Mouse (Mus musculus) forebrain, embryonic 13.5 days (tissue): ENCODE results near the gene Hexim2. TPM values are rescaled to one million over a fixed set of nuclear protein-coding genes. Genes with fewer than 3 reads are reported as not detected.

ENCODE experiments used
- ATAC-seq: fragments of 200-750 bp; cut with Nextera tagmentation; 2 replicates; pipeline ENCODE4 v1.8.0; 2017
- H3K27ac ChIP-seq: fragments of 300-500 bp; sonication (generic); 2 replicates; pipeline ENCODE4 v1.5.1; 2015; ENCODE audit warnings: inconsistent platforms, mild to moderate bottlenecking, moderate library complexity
- H3K27me3 ChIP-seq: fragments of 300-500 bp; sonication (generic); 2 replicates; pipeline ENCODE4 v1.6.1; 2015; ENCODE audit warnings: mild to moderate bottlenecking, inconsistent platforms
- H3K36me3 ChIP-seq: fragments of 300-500 bp; sonication (generic); 2 replicates; pipeline ENCODE4 v1.6.1; 2015; ENCODE audit warnings: mild to moderate bottlenecking, inconsistent platforms; ENCODE audit not compliant: poor library complexity, severe bottlenecking
- H3K4me1 ChIP-seq: fragments of 300-500 bp; sonication (generic); 2 replicates; pipeline ENCODE4 v1.6.1; 2015; ENCODE audit warnings: inconsistent platforms
- H3K4me2 ChIP-seq: fragments of 300-500 bp; sonication (generic); 2 replicates; pipeline ENCODE4 v1.6.1; 2015; ENCODE audit warnings: inconsistent platforms, mild to moderate bottlenecking, moderate library complexity
- H3K4me3 ChIP-seq: fragments of 300-500 bp; sonication (generic); 2 replicates; pipeline ENCODE4 v1.5.1; 2015; ENCODE audit warnings: mild to moderate bottlenecking, inconsistent platforms
- H3K9ac ChIP-seq: fragments of 300-500 bp; sonication (generic); 2 replicates; pipeline ENCODE4 v1.6.1; 2015; ENCODE audit warnings: mild to moderate bottlenecking, inconsistent platforms
- H3K9me3 ChIP-seq: fragments of 300-500 bp; sonication (generic); replicated peaks from 2 replicates; pipeline ENCODE4 v1.6.1; 2016; ENCODE audit warnings: inconsistent platforms
- WGBS: fragments of 180-500 bp; shearing (Covaris S2); methylation state at CpG from one replicate; pipeline ENCODE4 v1.1.7; 2015; 5-methylcytosine and 5-hydroxymethylcytosine counted together
- polyA plus RNA-seq: library from polyadenylated mRNA; unstranded; fragments of >200 nt; fragmentation: Nextera tagmentation; extraction: Ambion mirVana; gene quantifications from 2 replicates; pipeline ENCODE4 v1.2.1, GENCODE M21; 2015

The Hexim2 gene
- polyA plus RNA-seq, 1 experiment from 2014 or later: 13.4 TPM

DNA sequence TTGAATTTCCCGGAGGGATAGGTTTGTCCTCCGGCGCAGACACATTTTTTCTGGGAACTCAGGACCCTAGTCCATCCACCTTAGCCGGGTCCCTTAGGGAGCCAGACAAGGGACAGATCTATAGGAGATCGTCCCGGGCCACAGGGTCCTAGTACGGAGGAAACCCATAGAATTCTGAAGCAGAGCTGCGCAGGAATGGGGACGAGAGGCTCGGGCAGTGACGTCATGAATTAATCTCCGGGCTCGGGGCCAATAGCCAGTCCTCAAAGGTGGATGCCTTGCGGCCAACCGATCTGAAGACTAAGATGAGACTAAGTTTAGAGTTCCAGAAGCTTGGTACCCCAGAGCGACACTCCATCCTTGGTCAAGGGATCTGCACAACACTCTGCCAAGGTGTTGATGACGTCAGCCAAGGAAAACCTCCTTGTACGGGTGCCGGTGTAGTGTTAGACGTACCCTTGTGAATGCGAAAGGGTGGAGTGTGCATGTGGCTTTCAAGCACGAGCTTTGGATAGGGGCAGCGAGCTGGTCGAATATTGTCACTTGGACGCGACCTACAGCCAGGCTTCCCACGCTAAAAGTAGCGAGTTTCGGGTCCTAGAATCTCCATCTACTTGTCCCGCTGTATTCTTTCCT, 30.2 kb upstream of the Hexim2 start:
- Histone ChIP-seq H3K9me3 (no peaks in the 10 kb centered on the region), H3K4me3 (peak overlapping the region; percentile 46), H3K9ac (peak overlapping the region; percentile 51), H3K27me3 (peaks cover 56% of the 10 kb centered on the region), H3K4me1 (peaks cover 33% of the 10 kb centered on the region), H3K27ac (no peak overlapping the region), H3K36me3 (no peaks in the 10 kb centered on the region), H3K4me2 (peak overlapping the region; percentile 78)
- ATAC-seq: peak; percentile 32
- WGBS: under 1% methylated on average over 30 of the region's 30 CpGs

DNA sequence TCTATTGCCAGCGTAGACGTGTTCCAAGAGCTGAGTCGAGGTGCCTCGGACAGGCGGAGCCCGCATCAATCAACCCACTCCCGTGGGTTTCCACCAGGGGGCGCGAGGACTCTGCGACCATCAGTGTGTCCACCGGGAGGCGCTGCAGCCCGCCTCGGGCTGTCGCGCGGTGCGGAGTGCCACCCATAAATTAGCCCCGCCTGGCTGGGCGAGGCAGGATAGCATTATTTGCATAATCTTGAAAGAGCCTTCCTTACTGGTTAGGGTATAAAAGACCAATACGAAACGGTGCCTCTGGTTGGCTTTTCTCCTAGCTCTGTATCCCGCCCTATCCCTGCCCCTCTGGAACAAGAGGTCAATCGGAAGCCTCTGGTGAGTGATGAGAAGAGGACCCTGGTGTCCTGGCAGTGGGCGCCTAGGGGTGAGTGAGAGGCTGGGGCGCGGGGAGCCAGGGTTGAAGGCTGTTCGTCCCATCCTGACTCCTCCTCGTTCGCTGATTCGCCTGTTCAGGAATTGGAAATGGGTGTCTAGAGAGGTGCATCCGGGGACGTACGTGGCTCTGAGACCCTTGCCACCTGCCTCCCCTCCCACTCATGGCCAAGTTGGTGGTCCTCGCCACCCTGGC, 29.4 kb upstream of the Hexim2 start:
- Histone ChIP-seq H3K27ac (no peak overlapping the region), H3K4me2 (peak overlapping the region; percentile 78), H3K4me1 (peaks cover 29% of the 10 kb centered on the region), H3K27me3 (peaks cover 56% of the 10 kb centered on the region), H3K9ac (peak overlapping the region; percentile 28), H3K9me3 (no peaks in the 10 kb centered on the region), H3K36me3 (no peaks in the 10 kb centered on the region), H3K4me3 (peak overlapping the region; percentile 46)
- under 1% methylated on average over 35 of the region's 35 CpGs for WGBS
- ATAC-seq: peak; percentile 90

DNA sequence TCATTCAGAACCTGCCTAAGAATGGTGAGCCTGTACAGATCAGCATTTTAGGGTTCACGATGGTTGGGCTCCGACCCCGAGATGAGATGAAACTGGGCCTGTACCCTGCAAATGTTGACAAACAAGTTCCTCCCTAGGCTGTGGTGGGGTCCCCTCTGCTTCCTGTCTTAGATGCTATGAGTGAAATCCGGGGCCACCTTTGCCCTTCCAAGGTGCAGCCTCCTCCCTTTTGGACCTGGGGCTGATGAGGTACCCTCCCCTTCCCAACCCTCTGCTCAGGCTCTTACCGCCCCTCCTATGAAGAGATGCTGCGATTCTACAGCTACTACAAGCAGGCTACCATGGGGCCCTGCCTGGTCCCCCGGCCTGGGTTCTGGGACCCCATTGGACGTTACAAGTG, 28.6 kb upstream of the Hexim2 start:
- Histone ChIP-seq H3K9me3 (no peaks in the 10 kb centered on the region), H3K4me2 (peak overlapping the region; percentile 78), H3K4me3 (no peak overlapping the region; the same call in 1 of the 2 replicates), H3K9ac (no peak overlapping the region), H3K27ac (no peak overlapping the region), H3K36me3 (no peaks in the 10 kb centered on the region), H3K27me3 (peaks cover 52% of the 10 kb centered on the region), H3K4me1 (peaks cover 26% of the 10 kb centered on the region)
- WGBS: 57% methylated on average over 8 of the region's 8 CpGs
- ATAC-seq: no peak

DNA sequence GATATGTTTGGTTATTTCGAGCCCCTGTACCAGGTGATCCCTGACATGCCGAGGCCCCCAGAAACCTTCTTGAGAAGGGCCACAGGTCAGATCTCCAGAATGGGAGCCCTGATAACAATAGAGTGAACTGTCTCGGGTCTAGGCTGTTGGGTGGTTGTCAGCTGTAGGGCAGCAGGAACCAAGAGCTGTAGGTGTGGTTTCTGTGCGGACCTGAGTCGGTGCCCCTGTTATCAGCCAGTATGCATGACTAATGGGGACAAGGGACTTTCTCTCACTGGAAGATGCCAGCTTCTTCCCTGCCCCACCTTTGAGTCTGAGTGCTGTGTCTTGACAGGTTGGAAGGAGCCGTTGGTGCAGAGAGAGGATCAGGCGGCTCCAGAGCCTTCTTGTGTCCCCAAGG, 27.8 kb upstream of the Hexim2 start:
- no peak overlapping the region for H3K4me3 ChIP-seq
- H3K4me2 ChIP-seq: no peak overlapping the region
- WGBS: 86% methylated on average over 7 of the region's 7 CpGs
- H3K36me3 ChIP-seq: no peaks in the 10 kb centered on the region
- H3K9me3 ChIP-seq: no peaks in the 10 kb centered on the region
- peaks cover 22% of the 10 kb centered on the region for H3K4me1 ChIP-seq
- H3K9ac ChIP-seq: no peak overlapping the region
- no peak overlapping the region for H3K27ac ChIP-seq
- peaks cover 43% of the 10 kb centered on the region for H3K27me3 ChIP-seq
- ATAC-seq: no peak

DNA sequence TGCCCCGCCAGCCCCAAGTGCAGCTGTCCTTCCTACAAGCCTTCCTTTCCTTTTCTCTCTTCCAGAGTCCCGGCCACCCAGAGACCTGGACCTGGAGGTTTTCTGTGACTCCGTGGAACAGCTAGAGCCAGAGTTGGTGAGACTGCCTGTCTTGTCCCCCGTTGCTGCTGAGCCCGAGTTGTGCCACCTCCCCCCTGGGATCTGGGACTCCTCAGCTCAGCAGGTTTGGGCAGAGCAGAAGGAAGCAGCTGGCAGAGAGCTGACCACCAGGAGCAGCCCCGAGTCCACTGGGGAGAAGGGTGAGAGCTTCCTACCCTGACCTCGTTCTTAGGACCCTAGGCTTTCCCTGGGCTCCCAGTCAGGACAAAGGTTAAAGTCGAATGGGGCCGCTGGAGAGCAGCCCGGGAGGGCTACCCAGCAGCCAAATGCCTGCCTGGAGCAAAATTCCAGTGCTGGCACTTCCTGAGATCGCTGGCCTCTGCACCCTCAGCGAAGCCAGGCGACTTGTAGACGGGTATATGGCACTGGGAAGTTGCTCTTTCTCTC, 27.0 kb upstream of the Hexim2 start:
- Histone ChIP-seq H3K4me1 (peaks cover 22% of the 10 kb centered on the region), H3K9me3 (no peaks in the 10 kb centered on the region), H3K4me3 (no peak overlapping the region), H3K27me3 (peaks cover 35% of the 10 kb centered on the region), H3K4me2 (no peak overlapping the region), H3K36me3 (no peaks in the 10 kb centered on the region), H3K9ac (no peak overlapping the region), H3K27ac (no peak overlapping the region)
- WGBS: 55% methylated on average over 13 of the region's 14 CpGs
- no peak for ATAC-seq

DNA sequence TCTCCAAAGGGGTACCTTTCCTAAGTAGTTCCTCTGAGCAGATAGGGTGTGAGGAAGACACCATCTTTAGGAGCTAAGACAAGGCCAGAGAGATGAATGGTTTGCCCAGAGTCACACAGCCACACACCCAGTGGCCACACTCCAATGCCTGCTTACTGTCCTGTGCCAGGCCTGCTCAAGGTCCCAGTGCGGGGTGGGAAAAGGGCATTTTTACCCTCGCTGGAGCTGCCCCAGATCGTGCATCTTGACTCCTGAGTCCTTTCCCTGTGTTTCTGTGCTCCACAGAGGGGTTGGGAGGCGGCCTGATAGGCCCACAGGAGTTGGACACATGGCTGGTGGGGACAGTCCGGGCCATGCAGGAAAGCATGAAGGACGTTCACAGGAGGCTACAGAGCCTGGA, 26.4 kb upstream of the Hexim2 start:
- peaks cover 33% of the 10 kb centered on the region for H3K27me3 ChIP-seq
- no peak overlapping the region for H3K4me2 ChIP-seq
- ATAC-seq: no peak
- H3K4me1 ChIP-seq: peaks cover 22% of the 10 kb centered on the region
- no peak overlapping the region for H3K9ac ChIP-seq
- WGBS: 83% methylated on average over 6 of the region's 6 CpGs
- no peak overlapping the region for H3K4me3 ChIP-seq
- H3K36me3 ChIP-seq: no peaks in the 10 kb centered on the region
- no peaks in the 10 kb centered on the region for H3K9me3 ChIP-seq
- no peak overlapping the region for H3K27ac ChIP-seq

DNA sequence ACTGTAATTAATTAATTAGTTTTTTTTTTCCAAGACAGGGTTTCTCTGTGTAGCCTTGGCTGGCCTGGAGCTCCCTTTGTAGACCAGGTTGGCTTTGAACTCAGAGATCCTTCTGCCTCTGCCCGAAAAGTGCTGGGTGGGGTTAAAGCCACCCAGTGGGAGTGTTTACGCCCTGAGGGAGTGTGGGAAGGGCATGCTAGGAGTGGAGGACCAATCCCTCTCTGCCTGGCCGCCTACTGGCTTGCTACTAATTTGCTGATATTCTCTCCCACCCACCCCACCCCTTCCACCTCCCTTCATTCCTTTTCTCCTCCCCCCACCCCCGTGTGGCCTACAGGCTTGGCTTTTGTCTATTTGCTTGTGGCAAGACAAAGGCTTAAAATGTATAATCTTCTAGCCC, 25.8 kb upstream of the Hexim2 start:
- H3K4me2 ChIP-seq: no peak overlapping the region
- no peak overlapping the region for H3K27ac ChIP-seq
- no peaks in the 10 kb centered on the region for H3K36me3 ChIP-seq
- H3K9me3 ChIP-seq: no peaks in the 10 kb centered on the region
- peaks cover 18% of the 10 kb centered on the region for H3K4me1 ChIP-seq
- no peak overlapping the region for H3K9ac ChIP-seq
- ATAC-seq: no peak
- H3K27me3 ChIP-seq: peaks cover 33% of the 10 kb centered on the region
- 51% methylated on average over 4 of the region's 4 CpGs for WGBS
- no peak overlapping the region for H3K4me3 ChIP-seq

DNA sequence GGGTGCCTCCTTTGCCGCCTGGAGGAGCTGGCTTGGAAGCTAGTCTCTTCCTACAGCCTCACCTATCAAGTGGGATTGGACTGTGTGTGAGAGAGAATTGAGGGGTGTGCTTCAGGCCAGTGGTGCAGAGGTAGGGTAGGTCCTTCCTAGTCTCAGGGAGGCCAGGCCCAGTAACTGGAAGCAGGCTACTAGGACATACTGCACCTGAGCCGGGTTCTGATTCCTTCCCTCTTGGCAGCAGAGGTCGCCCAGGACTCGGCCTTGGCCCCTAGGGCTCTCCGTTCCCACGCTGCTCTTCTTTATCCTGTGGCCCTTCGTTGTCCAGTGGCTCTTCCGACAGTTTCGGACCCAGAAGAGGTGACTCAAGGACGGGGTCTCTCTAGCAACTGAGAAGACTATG, 20.9 kb upstream of the Hexim2 start:
- H3K27ac ChIP-seq: no peak overlapping the region
- H3K27me3 ChIP-seq: peaks cover 35% of the 10 kb centered on the region
- ATAC-seq: no peak
- no peak overlapping the region for H3K9ac ChIP-seq
- WGBS: 11% methylated on average over 10 of the region's 10 CpGs
- peak overlapping the region; percentile 26; the same call in 1 of the 2 replicates for H3K4me3 ChIP-seq
- H3K4me1 ChIP-seq: peaks cover 26% of the 10 kb centered on the region
- no peaks in the 10 kb centered on the region for H3K36me3 ChIP-seq
- H3K9me3 ChIP-seq: no peaks in the 10 kb centered on the region
- H3K4me2 ChIP-seq: peak overlapping the region; percentile 59

DNA sequence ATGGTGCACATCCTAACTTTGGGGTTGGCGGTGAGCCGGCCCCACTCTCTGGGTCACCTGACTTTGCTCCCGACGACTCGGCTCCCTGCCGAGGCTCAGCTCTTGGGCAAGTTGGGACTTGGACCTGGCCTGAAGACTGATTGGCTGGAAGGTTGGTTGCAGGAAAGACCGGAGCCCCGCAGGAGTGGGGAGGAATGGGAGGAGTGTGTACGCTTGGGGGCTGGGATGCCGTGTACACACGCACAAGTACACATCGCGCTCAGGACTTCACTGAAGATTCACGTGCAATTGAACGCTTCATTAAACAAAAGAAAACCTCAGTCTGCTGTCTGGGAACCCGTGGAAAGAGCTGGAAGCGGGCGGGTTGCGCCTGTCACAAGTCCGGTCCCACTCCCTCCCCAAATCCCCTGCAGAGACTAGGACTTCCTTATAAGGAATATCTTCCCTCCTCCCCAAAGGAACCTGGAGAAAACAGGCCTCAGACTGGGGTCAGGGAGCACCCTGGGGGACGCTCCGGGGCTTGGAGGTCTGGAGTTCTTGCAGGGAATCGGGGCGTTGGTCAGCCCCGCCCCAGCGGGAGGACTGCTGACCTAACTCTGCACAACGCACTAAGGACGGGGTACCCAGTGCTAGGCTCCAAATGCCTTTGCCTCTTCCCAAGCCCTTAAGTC, 20.2 kb upstream of the Hexim2 start:
- WGBS: 1% methylated on average over 28 of the region's 28 CpGs
- Histone ChIP-seq H3K9ac (peak overlapping the region; percentile 53), H3K9me3 (no peaks in the 10 kb centered on the region), H3K27ac (no peak overlapping the region), H3K4me1 (peaks cover 30% of the 10 kb centered on the region), H3K4me3 (peak overlapping the region; percentile 26), H3K36me3 (no peaks in the 10 kb centered on the region), H3K4me2 (peak overlapping the region; percentile 59), H3K27me3 (peaks cover 35% of the 10 kb centered on the region)
- no peak for ATAC-seq

DNA sequence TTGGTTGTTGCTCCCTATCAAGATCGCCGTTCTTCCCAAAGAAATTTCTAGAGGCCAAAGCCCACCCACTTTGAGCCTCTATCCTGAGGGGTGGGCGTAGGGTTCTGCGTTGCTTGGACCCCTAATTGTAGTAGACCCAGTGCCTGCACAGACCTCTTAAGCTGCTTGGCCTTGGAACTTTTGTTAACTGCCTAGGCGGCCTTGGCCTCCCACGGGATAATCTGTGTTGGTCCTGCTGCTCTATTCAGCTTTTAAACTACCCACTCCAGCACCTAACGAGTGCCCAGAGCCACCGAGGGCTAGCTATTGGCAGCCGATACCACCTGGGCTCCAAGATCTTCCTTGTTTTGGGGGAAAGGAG, 19.7 kb upstream of the Hexim2 start:
- peak overlapping the region; percentile 59 for H3K4me2 ChIP-seq
- no peaks in the 10 kb centered on the region for H3K36me3 ChIP-seq
- no peak overlapping the region for H3K27ac ChIP-seq
- peaks cover 35% of the 10 kb centered on the region for H3K4me1 ChIP-seq
- 4% methylated on average over 9 of the region's 9 CpGs for WGBS
- ATAC-seq: no peak
- peak overlapping the region; percentile 53 for H3K9ac ChIP-seq
- H3K27me3 ChIP-seq: peaks cover 35% of the 10 kb centered on the region
- H3K9me3 ChIP-seq: no peaks in the 10 kb centered on the region
- peak overlapping the region; percentile 26; the same call in 1 of the 2 replicates for H3K4me3 ChIP-seq

DNA sequence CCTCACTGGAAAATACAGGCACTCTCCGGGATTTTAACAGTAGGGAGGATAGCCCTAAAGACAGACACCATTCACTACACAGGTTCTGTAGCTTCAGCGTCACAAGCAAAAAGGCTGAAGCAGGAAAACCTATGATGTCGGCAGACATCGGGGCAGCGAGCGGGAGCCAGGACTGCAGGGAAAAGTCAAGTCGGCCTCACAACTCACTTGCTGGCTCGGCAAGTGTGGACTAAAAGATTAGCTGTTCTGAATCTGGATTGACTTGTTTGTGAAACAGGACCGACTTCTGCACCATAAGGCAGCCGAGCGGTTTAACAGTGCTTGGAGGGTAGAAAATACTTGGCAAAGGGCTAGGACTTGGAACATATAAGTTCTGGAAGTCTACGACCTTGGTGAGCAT, 19.2 kb upstream of the Hexim2 start:
- H3K9ac ChIP-seq: peak overlapping the region; percentile 53
- no peaks in the 10 kb centered on the region for H3K9me3 ChIP-seq
- no peak overlapping the region for H3K27ac ChIP-seq
- H3K4me1 ChIP-seq: peaks cover 40% of the 10 kb centered on the region
- 30% methylated on average over 12 of the region's 12 CpGs for WGBS
- H3K27me3 ChIP-seq: peaks cover 35% of the 10 kb centered on the region
- H3K36me3 ChIP-seq: no peaks in the 10 kb centered on the region
- ATAC-seq: no peak
- H3K4me3 ChIP-seq: no peak overlapping the region
- H3K4me2 ChIP-seq: peak overlapping the region; percentile 59; the same call in 1 of the 2 replicates

DNA sequence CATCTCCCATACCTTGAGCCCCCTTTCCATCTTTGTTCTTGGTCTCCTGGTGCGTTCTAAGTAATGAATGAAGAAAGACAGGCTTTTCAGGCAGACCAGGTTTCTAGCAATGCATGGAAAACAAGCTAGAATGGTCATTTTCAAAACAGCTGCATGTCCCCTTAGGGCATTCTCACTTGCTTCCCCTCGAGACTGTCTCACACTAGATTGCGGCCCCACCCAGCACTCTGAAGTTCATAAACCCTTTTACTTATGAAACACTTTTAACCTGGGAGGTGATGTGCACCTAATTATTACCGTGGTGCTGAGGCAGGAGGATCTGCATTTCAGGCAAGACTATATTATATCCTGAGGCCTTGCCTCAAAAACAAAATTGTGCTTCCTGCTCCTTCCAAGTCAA, 18.5 kb upstream of the Hexim2 start:
- Histone ChIP-seq H3K4me1 (peaks cover 47% of the 10 kb centered on the region), H3K36me3 (no peaks in the 10 kb centered on the region), H3K9ac (no peak overlapping the region), H3K27ac (no peak overlapping the region), H3K4me3 (no peak overlapping the region), H3K27me3 (peaks cover 35% of the 10 kb centered on the region), H3K9me3 (no peaks in the 10 kb centered on the region), H3K4me2 (no peak overlapping the region)
- no peak for ATAC-seq
- WGBS: 75% methylated on average over 4 of the region's 4 CpGs
